Mouse (Mus musculus): ENCODE measurements around the gene Cldn7.

The Cldn7 gene

GRCm38 (mm10) chr11:69991711-69992110, 27.1 kb downstream of the Cldn7 start:
- DNase-seq (ENCODE audit: low spot score): no peak

GRCm38 (mm10) chr11:69992396-69992795, 27.8 kb downstream of the Cldn7 start:
- DNase-seq (ENCODE audit: low spot score): no peak

- no peak for DNase-seq (ENCODE audit: low spot score)
Observed at GRCm38 (mm10) chr11:69992932-69993331, 28.4 kb downstream of the Cldn7 start.

- DNase-seq (ENCODE audit: low spot score): no peak
Observed at GRCm38 (mm10) chr11:69994401-69995090, 30.0 kb downstream of the Cldn7 start.

- DNase-seq (ENCODE audit: low spot score): peak; percentile 94
Observed at GRCm38 (mm10) chr11:69995391-69995960, 30.9 kb downstream of the Cldn7 start, which contains the start of gene Phf23. Phf23 (plus strand) TSS chr11:69995777.

GRCm38 (mm10) chr11:69996161-69997061, 31.8 kb downstream of the Cldn7 start:
- DNase-seq (ENCODE audit: low spot score): no peak

- DNase-seq (ENCODE audit: low spot score): peak; percentile 83
Observed at GRCm38 (mm10) chr11:69997070-69997509, 32.5 kb downstream of the Cldn7 start.

- no peak for DNase-seq (ENCODE audit: low spot score)
Observed at GRCm38 (mm10) chr11:69998567-69999491, 34.2 kb downstream of the Cldn7 start.

GRCm38 (mm10) chr11:69999666-70000065, 35.1 kb downstream of the Cldn7 start:
- no peak for DNase-seq (ENCODE audit: low spot score)

GRCm38 (mm10) chr11:70000396-70000898, 35.9 kb downstream of the Cldn7 start, which contains the start of gene Dvl2:
Dvl2 (plus strand) TSS chr11:70000595.
- peak; percentile 74 for DNase-seq (ENCODE audit: low spot score)

GRCm38 (mm10) chr11:70001159-70001558, 36.6 kb downstream of the Cldn7 start:
- DNase-seq (ENCODE audit: low spot score): no peak

- no peak for DNase-seq (ENCODE audit: low spot score)
Observed at GRCm38 (mm10) chr11:70001865-70002264, 37.3 kb downstream of the Cldn7 start.

- DNase-seq (ENCODE audit: low spot score): no peak
Observed at GRCm38 (mm10) chr11:70002471-70002870, 37.9 kb downstream of the Cldn7 start.

GRCm38 (mm10) chr11:70005521-70005920, 40.9 kb downstream of the Cldn7 start:
- no peak for DNase-seq (ENCODE audit: low spot score)

GRCm38 (mm10) chr11:70010033-70010432, 45.5 kb downstream of the Cldn7 start:
- no peak for DNase-seq (ENCODE audit: low spot score)

GRCm38 (mm10) chr11:70010548-70010947, 46.0 kb downstream of the Cldn7 start:
- DNase-seq (ENCODE audit: low spot score): no peak

GRCm38 (mm10) chr11:70010961-70011360, 46.4 kb downstream of the Cldn7 start:
- DNase-seq (ENCODE audit: low spot score): no peak

GRCm38 (mm10) chr11:70012931-70013330, 48.4 kb downstream of the Cldn7 start:
- no peak for DNase-seq (ENCODE audit: low spot score)

- DNase-seq (ENCODE audit: low spot score): no peak
Observed at GRCm38 (mm10) chr11:70013408-70013807, 48.8 kb downstream of the Cldn7 start.

GRCm38 (mm10) chr11:70014051-70014450, 49.5 kb downstream of the Cldn7 start:
- no peak for DNase-seq (ENCODE audit: low spot score)

GRCm38 (mm10) chr11:70014880-70015558, 50.4 kb downstream of the Cldn7 start, which contains the start of gene Acadvl:
Acadvl (minus strand) TSS chr11:70015411.
- peak; percentile 72 for DNase-seq (ENCODE audit: low spot score)

Measured in ovary, postnatal 14 days (tissue).